Mouse (Mus musculus): ENCODE measurements around the gene St7.

DNA sequence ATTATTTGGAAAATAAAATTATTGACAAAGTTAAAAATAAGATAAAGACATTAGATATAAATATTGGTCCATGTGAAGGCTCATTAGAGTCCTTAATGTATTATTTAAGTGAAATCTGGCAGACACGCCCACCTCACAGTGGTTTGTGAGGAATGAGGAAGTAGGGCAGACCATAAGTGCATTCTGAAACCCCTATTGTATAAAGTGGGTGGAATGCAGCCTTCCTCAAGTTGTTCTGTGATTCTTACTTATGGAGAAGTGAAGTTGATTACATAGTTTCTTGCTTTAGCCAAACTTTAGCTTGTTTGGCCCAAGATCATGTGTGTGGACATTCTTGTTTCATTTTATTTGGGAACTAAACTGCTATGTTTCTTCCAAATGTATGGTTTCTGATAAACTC lies 144.9 kb downstream of the St7 start:
- TF ChIP-seq CTCF (IDR thresholded peaks at IDR 0.05; ENCODE audit: borderline replicate concordance, insufficient read depth, low read depth, low read length) (no peak), POLR2A (IDR thresholded peaks at IDR 0.05; ENCODE audit: borderline replicate concordance, insufficient read depth, low read length) (no peak)
